Mouse (Mus musculus): Measurements from ENCODE around the gene Ramp1. TPM values are rescaled to one million over a fixed set of nuclear protein-coding genes. Genes with fewer than 3 reads are reported as not detected.

Gene Ramp1
- total RNA-seq, 2 experiments from 2014 or later: 19.0 to 29.3 TPM

DNA sequence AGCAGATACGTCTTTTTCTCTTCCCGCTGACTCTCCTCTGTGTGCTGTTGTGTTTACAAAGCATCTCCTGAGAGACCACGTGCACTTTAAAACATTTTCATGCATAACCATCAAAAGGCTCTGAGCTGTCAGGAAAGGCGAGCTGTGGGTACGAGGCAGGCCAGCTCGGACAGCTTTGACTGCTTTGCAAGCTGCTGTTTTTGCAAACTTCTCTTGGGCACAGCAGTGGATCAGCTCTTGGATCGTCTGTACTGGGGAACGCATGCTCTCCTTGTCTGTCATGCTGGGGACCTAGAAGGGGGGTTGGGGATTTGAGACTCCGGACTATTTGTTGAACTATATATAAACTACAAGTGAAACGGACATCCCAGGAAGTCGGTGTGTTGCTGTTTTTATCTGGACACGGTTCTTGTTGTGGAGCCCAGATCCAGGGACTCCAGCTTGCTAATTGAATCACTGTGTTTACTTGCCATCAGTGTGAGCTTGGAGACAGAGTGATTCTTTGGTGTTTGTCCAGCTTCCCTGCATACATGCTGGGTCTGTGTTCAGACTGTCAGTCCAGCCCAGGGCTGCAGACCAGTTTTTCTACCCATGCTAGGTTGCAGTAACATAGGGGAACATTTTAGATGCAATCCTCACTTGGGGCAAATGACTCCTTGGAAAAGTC lies 2.3 kb downstream of the Ramp1 start:
- no peak for TF ChIP-seq CTCF (IDR thresholded peaks at IDR 0.05)
- intact Hi-C loops (cut with DNase I): no loop called here
- Histone ChIP-seq H3K4me3 (peak overlapping the region; percentile 77), H3K27ac (peak overlapping the region; percentile 81)
- no peak for DNase-seq

DNA sequence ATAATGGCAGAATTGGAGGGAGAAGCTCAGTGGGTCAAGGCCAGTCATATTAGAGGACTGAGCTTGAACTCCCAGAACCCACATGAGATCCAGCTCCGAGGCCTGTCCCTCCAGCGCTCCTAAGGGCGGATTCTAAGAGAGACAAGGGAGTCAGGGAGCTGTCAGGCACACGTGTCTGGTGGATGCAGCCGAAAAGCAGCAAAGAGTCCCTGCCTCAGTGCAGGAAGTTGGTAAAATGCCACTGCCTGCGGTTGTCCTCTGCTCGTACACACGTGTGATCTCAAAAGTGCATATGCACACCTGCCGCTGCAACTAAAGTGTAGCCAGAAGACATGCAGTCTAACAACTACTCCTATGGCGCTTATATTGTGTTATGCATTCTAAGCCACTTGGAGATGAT lies 3.7 kb downstream of the Ramp1 start:
- H3K27ac ChIP-seq: no peak overlapping the region; the same call in 1 of the 2 replicates
- H3K4me3 ChIP-seq: no peak overlapping the region
- intact Hi-C loops (cut with DNase I): no loop called here
- no peak for DNase-seq
- TF ChIP-seq CTCF (IDR thresholded peaks at IDR 0.05): no peak

DNA sequence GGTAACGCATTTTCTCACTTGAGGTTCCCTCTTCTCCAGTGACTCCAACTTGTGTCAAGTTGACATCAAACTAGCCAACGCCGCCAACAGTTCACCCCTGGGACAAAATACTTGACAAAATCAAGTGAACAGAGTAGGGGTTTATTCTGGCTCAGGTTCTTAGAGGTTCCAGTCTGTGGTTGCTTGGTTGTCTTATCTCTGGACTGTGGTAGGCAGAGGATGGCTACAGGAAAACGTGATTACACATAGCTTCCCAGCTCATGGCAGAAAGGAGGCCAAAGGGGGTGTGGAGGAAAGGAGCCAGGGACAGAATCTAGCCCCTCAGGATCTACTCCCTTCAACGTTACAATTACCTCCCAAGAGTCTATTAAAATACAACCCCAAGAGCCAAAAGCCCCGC lies 7.1 kb downstream of the Ramp1 start:
- no peak for TF ChIP-seq CTCF (IDR thresholded peaks at IDR 0.05)
- no peak overlapping the region for H3K4me3 ChIP-seq
- no peak for DNase-seq
- H3K27ac ChIP-seq: peak overlapping the region; percentile 41; the same call in 1 of the 2 replicates
- intact Hi-C loops (cut with DNase I): no loop called here

DNA sequence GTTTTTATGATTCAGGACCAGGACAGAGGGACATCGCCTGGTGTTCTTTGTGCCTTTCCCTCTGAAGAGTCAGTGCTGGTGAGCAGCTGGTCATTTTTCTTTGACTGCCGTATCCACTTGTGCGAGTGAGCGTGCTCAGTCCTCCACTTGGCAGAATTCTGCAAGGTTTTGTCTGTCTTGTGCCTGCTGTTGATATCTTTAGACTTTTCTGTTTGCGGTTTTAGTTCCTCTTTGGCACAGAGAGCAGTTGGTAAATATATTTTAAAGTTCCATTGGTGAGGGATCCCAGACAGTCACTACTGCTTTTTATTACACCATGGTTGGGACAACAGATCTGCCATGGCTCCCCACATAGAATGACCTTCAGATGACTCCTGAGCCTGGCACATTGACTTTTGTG lies 7.7 kb downstream of the Ramp1 start:
- no peak for DNase-seq
- intact Hi-C loops (cut with DNase I): no loop called here
- TF ChIP-seq CTCF (IDR thresholded peaks at IDR 0.05): no peak
- H3K27ac ChIP-seq: peak overlapping the region; percentile 41
- H3K4me3 ChIP-seq: no peak overlapping the region

DNA sequence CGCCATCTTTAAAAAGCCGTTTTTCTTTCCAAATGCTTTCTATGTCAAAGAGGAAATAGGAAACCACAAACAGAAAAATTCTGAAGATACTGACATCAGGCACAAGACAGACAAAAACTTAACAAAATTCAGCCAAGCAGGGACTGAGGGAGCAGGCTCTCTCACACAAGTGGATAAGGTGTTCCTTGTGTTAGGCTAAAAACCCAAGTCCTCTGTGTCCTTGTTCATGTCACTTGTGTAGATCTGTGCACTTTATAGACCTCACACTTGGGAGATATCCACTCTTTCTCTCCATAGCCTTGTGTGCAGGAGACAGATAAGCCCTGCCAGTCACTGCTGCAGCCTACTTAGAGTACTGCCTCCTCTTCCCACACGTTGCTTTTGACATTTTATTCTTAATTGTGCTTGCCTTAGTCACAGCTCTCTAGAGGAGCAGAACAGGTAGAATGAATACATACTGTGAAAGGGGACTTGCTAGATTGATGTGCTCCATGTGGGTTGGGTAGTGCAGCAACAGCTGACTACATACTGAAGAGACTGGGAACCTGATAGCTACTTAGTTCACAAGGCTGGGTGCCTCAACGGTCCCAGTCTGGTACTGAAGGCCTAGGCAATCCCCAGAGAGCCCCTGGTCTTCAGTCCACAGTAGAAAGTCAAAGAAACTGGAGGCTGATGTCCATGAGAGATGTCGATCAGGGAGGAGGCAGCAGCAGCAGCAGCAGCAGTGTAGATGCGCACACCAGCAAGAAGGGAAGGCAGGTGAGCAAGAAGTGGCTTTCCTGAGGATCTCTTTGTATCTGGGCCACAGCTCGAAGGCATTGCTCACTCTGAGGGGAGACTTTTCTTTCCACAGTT lies 8.4 kb downstream of the Ramp1 start:
- intact Hi-C loops (cut with DNase I): no loop called here
- DNase-seq: no peak
- no peak for TF ChIP-seq CTCF (IDR thresholded peaks at IDR 0.05)
- Histone ChIP-seq H3K27ac (peak overlapping the region; percentile 41), H3K4me3 (no peak overlapping the region)

DNA sequence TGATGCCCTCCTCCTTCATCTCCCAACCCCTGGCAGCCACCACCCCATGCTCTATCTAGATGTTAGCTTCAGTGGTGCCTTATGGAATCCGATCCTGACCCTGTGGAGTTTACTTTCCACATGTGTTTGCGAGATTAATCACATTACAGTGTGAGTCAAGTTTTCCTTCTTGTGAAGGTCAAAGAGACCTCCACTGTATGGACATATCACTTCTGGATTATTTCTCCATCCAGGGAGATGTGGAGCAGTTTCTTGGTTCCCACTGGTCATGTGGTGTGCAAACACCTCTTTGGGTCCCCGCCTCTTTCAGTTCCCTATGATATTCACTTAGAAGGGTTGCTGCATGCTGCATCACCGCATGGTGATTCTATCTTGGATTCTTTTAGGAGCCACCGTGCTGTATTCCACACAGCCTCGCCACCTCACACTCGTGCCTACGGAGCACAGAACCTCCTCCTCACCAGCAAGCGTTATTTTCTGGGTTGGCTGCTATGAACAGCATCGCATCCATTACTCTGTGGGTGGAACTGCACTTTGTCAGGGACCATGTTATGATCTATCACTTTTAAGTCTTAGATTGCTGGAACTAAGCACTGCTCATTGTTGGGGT lies 9.3 kb downstream of the Ramp1 start:
- Histone ChIP-seq H3K4me3 (no peak overlapping the region), H3K27ac (no peak overlapping the region)
- no peak for DNase-seq
- TF ChIP-seq CTCF (IDR thresholded peaks at IDR 0.05): no peak
- intact Hi-C loops (cut with DNase I): no loop called here

DNA sequence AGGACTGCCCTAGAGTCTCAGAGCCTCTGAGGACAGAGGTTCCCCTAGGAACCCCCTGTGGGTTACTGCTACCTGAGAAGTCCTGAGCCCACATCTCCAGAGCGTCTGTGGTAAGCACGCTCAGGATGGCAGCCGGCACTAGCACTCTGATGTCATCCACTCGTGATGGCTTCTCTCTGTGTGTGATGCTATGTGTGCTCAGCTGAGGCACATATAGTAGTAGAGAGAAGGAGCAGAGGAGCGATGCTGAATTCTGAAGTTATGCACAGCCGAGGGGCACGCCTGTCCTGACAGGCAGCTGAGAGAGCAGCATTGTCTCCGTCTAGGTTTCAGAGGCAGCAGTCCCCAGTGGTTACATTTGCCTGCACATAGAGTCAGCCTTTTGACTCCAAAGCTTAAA lies 12.6 kb downstream of the Ramp1 start:
- intact Hi-C loops (cut with DNase I): no loop called here

DNA sequence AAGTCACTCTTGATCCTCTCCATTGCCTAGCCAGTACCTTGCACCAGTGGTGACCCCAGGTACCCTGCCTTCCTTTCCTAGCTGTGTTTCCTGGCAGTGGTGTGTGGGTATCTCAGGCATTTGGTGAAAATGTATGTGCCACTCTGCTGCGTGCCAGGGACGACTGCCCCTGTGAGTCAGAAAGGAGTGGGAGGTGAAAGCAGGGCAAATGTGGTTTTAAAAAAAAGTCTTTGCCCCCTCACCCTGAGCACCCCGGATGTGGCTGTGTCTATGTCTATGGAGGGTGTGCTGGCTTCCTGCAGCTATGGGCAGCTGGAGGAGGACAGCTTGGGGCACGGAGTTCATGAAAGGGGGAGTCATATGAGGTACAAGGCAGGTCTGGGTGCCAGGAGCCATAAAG lies 13.6 kb downstream of the Ramp1 start:
- no peak for DNase-seq
- Histone ChIP-seq H3K27ac (no peak overlapping the region), H3K4me3 (no peak overlapping the region)
- no peak for TF ChIP-seq CTCF (IDR thresholded peaks at IDR 0.05)
- intact Hi-C loops (cut with DNase I): no loop called here

More for the DNA sequence above, 12.6 kb downstream of the Ramp1 start:
- no peak for TF ChIP-seq CTCF (IDR thresholded peaks at IDR 0.05)
- H3K4me3 ChIP-seq: 0 out of 2 replicates have a peak overlapping the region, but pooled peaks have one; percentile 1
- no peak overlapping the region for H3K27ac ChIP-seq
- DNase-seq: no peak

DNA sequence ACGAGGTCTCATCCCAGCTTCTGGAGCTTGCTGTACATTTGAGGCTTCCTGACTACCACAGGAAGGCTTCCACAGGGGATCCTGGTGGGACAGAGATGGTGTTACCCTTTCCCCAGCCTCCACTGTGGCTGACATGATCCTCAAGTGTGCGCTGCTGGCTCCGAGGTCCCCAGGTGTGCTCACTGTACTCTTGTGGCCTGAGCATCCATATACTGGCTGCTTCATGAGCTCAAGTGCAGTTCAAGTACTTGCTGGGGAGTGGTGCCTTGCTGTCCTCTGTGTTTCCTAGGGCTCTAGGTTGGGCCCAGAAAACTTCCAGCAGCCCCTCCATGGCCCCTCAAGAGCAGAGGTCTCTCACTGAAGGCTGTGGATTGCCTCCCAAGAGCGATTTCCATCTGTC lies 14.1 kb downstream of the Ramp1 start:
- DNase-seq: no peak
- Histone ChIP-seq H3K27ac (no peak overlapping the region), H3K4me3 (no peak overlapping the region)
- intact Hi-C loops (cut with DNase I): no loop called here
- no peak for TF ChIP-seq CTCF (IDR thresholded peaks at IDR 0.05)

DNA sequence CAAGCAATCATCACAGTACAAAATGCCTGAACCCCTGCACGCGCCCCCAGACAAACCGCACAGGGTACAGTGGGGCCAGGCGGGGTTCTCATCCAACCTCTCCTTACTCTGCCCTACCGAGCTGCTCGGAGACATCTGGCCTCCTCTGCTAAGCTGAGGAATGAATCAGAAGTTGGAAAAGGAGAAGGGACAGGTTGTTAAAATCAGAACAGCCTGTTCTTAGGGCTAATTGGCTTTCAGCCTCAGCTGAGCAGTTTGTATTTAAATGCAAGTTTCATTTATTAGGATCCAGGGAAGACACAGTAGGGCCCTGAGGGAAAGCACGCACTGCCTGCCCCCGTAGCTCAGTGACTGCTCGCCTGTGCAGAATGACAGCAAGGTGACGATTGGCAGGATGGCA lies 20.2 kb downstream of the Ramp1 start:
- intact Hi-C loops (cut with DNase I): no loop called here
- Histone ChIP-seq H3K4me3 (no peak overlapping the region), H3K27ac (no peak overlapping the region)
- no peak for TF ChIP-seq CTCF (IDR thresholded peaks at IDR 0.05)
- no peak for DNase-seq

DNA sequence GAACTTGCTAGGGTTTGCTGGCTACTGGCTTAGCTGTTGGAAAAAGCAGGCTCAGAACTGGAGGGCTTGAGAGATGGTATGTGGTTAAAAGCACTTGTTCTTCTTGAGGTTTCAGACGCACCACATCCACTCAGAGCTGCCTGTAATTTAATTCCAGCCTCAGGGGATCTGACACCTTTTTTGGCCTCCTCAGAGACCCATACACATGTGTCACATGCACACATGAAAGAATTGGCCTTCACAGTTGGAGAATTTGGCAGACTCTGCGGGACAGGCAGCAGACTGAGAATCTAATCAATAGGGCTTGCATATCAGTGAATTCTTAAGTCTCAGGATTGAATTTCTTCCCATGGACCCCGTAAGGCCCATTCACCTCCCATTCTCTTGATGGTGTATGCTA lies 21.5 kb downstream of the Ramp1 start:
- no peak overlapping the region for H3K4me3 ChIP-seq
- H3K27ac ChIP-seq: no peak overlapping the region
- no peak for DNase-seq
- intact Hi-C loops (cut with DNase I): no loop called here
- no peak for TF ChIP-seq CTCF (IDR thresholded peaks at IDR 0.05)

DNA sequence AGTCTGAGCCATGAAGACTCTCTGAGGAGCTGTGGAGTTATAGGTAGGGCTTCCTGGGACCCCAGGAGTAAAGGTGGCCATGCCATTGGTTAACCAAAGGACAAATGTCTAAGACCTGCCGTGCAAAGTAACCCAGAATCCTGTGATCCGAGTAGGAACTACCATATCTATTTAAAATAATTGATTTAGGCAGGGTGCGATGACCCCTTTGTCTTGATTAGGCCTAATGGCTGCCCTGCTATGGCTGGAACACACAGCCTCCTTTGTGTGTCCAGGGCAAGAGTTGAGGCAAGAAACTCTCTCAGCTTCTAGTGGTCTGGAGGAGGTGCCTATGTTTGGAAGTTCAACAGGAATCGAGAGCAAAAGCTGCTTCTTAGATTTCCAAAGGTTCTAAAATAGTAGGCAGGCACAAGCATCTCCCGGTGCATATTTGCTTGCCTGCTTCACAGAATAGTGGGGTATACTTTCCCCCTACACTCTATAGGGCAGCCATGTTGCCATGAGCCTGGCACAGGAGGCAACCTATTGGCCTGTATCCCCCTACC lies 24.7 kb downstream of the Ramp1 start:
- DNase-seq: no peak
- Histone ChIP-seq H3K4me3 (no peak overlapping the region), H3K27ac (peak overlapping the region; percentile 40; the same call in 1 of the 2 replicates)
- no peak for TF ChIP-seq CTCF (IDR thresholded peaks at IDR 0.05)
- intact Hi-C loops (cut with DNase I): no loop called here

DNA sequence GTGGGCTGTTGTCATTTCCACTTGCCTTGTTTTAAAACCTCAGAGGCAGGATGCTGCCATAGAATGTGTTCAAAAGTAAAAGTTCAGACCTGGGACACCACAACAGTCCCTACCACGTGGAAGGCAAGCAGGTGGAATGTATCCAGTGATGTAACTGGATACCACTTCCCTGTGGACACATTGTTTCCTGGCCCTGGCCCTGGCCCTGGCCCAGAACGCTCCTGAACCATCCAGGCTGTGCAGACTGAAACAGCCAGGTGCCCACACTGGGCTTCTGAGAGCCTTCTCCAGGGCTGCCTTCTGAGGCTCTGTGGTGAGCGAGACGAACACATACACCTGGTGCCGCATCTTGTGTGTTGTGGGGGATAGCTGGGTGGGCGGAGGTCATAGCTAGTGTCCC lies 26.0 kb downstream of the Ramp1 start:
- intact Hi-C loops (cut with DNase I): no loop called here
- DNase-seq: no peak
- TF ChIP-seq CTCF (IDR thresholded peaks at IDR 0.05): no peak
- no peak overlapping the region for H3K27ac ChIP-seq
- no peak overlapping the region for H3K4me3 ChIP-seq
